8 mouse cellular contexts compared by ENCODE assay signal in the genomic region with DNA sequence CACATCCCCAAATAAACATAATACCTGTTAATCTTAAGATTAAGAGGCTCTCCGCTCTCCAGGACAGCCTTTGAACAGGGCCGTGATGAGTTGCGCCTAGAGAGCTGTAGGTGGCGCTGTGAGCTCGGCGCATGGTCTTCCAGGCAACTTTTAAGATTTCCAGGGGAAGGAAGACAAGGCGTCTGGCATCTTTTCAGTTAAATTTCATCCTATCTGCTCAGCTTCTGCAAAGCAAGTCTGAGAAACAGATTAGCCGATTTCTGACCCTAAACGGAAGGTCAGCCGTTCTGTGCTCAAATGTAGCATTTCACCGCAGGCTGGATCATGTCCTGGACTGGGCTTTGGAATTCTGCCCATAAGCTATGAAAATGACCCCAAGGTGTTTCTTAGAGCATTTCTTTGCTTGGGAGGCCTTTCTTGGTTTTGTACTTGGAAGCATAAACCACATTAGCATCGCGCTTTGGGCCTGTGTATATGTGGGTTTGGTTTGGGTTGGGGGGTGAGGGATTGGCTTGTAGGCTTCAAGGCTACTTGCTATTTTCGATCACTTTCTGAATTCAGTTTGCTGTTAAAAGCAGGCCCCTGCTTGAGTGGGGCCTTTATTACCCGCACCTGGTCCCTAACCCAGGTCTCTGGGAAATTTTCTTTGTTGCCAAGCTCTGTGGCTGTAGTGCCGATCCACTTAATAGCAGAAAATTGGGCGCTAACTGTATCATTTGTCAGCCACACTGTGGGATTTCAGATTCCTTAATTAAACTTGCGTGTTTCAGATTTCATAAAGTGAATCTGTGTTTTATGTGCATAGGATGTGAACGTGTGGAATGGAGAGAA.
DNase-seq lines count a peak whose midpoint lies in the region; ATAC-seq and TF ChIP-seq lines count a peak whose summit lies in the region.

No protein-coding gene starts in this region.

- TF ChIP-seq POLR2A in ES-Bruce4 (IDR thresholded peaks at IDR 0.05; ENCODE audit: insufficient read depth, low read length), result no peak
- no peak for TF ChIP-seq POLR2A in embryonic fibroblast, embryonic 13.5 days (IDR thresholded peaks at IDR 0.05; ENCODE audit: low read depth, low read length)

- TF ChIP-seq CTCF in ES-Bruce4 (IDR thresholded peaks at IDR 0.05; ENCODE audit: low read depth, low read length), result peak; percentile 77
- TF ChIP-seq CTCF in embryonic fibroblast, embryonic 13.5 days (IDR thresholded peaks at IDR 0.05; ENCODE audit: borderline replicate concordance, insufficient read depth, low read length), result peak; percentile 69
- TF ChIP-seq CTCF in layer of hippocampus, adult 2 months (conservative IDR thresholded peaks at IDR 0.05), result peak; percentile 99
- peak; percentile 86 for TF ChIP-seq CTCF in lung, postnatal 0 days (IDR thresholded peaks at IDR 0.05)

- 37% methylated on average over 19 of the region's 19 CpGs for WGBS in lung, postnatal 0 days

- no peak overlapping the region for H3K27ac ChIP-seq in ES-Bruce4 (ENCODE audit: insufficient read depth, low read length)
- no peak overlapping the region for H3K27ac ChIP-seq in embryonic fibroblast, embryonic 13.5 days (ENCODE audit: insufficient read depth, low read length)
- no peak overlapping the region for H3K27ac ChIP-seq in layer of hippocampus, adult 2 months
- no peak overlapping the region for H3K27ac ChIP-seq in lung, postnatal 0 days (ENCODE audit: low read length)

- TF ChIP-seq EP300 in ES-Bruce4 (IDR thresholded peaks at IDR 0.05; ENCODE audit: insufficient read depth, low read depth, low read length), result no peak
- 0 out of 2 replicates have a peak, but pooled peaks have one; percentile 13 for TF ChIP-seq EP300 in lung, postnatal 0 days (IDR thresholded peaks at IDR 0.05)

- peak; percentile 59 for ATAC-seq in lung, postnatal 0 days

- H3K4me3 ChIP-seq in ES-Bruce4 (ENCODE audit: low read depth, low read length), result no peak overlapping the region
- no peak overlapping the region for H3K4me3 ChIP-seq in embryonic fibroblast, embryonic 13.5 days (ENCODE audit: insufficient read depth, low read length)
- no peak overlapping the region for H3K4me3 ChIP-seq in layer of hippocampus, adult 2 months
- no peak overlapping the region for H3K4me3 ChIP-seq in lung, postnatal 0 days (ENCODE audit: low read depth, low read length)

- H3K4me2 ChIP-seq in lung, postnatal 0 days (replicated peaks; ENCODE audit: low read depth, low read length), result no peak overlapping the region

- no peaks in the 10 kb centered on the region for H3K9me3 ChIP-seq in ES-Bruce4 (replicated peaks; ENCODE audit: control insufficient read depth, insufficient read depth, low read length, poor library complexity, severe bottlenecking)
- no peaks in the 10 kb centered on the region for H3K9me3 ChIP-seq in lung, postnatal 0 days (ENCODE audit: low read length)

- H3K27me3 ChIP-seq in ES-Bruce4 (ENCODE audit: control insufficient read depth, insufficient read depth, low read length, poor library complexity, severe bottlenecking), result no peaks in the 10 kb centered on the region; the same call in 1 of the 2 replicates
- no peaks in the 10 kb centered on the region for H3K27me3 ChIP-seq in lung, postnatal 0 days (replicated peaks; ENCODE audit: insufficient read depth, low read length)

- H3K36me3 ChIP-seq in ES-Bruce4 (ENCODE audit: control insufficient read depth, insufficient read depth, low read length, poor library complexity, severe bottlenecking), result no peaks in the 10 kb centered on the region
- H3K36me3 ChIP-seq in lung, postnatal 0 days (ENCODE audit: insufficient read depth, low read length), result no peaks in the 10 kb centered on the region

- H3K9ac ChIP-seq in ES-Bruce4 (ENCODE audit: low read depth, poor library complexity, severe bottlenecking), result no peak overlapping the region
- no peak overlapping the region for H3K9ac ChIP-seq in lung, postnatal 0 days (replicated peaks; ENCODE audit: low read depth)

- H3K4me1 ChIP-seq in ES-Bruce4 (ENCODE audit: control insufficient read depth, insufficient read depth, low read length), result no peaks in the 10 kb centered on the region
- H3K4me1 ChIP-seq in embryonic fibroblast, embryonic 13.5 days (ENCODE audit: control insufficient read depth, insufficient read depth, low read length), result no peaks in the 10 kb centered on the region; the same call in 1 of the 2 replicates
- no peaks in the 10 kb centered on the region for H3K4me1 ChIP-seq in lung, postnatal 0 days (ENCODE audit: insufficient read depth, low read depth, low read length)

- DNase-seq in adrenal gland, postnatal 36 days, result peak; percentile 22 to 37
- peak; percentile 43 for DNase-seq in heart, postnatal 4 days
- DNase-seq in layer of hippocampus, adult 2 months (ENCODE audit: low spot score in 2 of 2), result peak; percentile 37 to 64
- DNase-seq in lung, postnatal 0 days (ENCODE audit: low spot score), result peak; percentile 79
- DNase-seq in retina, postnatal 7 days (ENCODE audit: low read depth, low spot score), result peak; percentile 42
- DNase-seq in spleen, adult 18-20 months, result no peak

Comparison
In these comparisons a context has a peak if more than half of its experiments do, and no peak if none do; other contexts are left out.
1. DNase-seq: peak in adrenal gland, postnatal 36 days (2 of 2), heart, postnatal 4 days (single experiment), layer of hippocampus, adult 2 months (2 of 2), lung, postnatal 0 days (single experiment) and retina, postnatal 7 days (single experiment); none in spleen, adult 18-20 months (0 of 2).
2. Peak in every context shown above with its lines, with median percentiles within 50 percentile points of each other: CTCF ChIP-seq.